Mouse (Mus musculus): ENCODE results near the gene Mef2b.

Gene Mef2b

GRCm38 (mm10) chr8:70139026-70139857 lies at the start of gene Mef2b, which contains the start of the genes Rfxank and Borcs8:
Gene Mef2b, plus strand, starts transcription at chr8:70139711.
Gene Rfxank, minus strand, starts transcription at chr8:70139154.
Gene Borcs8, plus strand, starts transcription at chr8:70139499.
- peak; percentile 93 for ATAC-seq (ENCODE audit: low TSS enrichment)

DNA sequence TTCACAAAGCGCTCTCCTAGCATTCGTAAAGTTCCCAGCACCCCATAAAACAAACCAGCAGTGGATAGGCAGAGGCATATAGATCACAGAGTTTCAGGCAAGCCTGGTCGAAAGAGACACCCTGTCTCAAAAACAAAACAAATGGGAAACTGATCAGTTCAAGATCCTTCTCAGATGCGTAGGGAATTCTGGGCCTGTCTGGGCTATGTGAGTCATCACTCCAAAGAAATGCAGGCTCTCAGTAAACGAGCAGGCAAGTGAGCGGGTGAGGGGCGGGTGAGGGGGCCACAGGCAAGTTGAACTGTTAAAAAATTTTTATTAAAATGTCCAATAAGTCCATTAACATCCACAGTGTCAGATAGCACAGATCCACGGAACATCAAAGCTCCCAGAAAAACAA lies 46.7 kb upstream of the Mef2b start:
- 0 out of 2 replicates have a peak, but pooled peaks have one; percentile 25 for ATAC-seq (ENCODE audit: low TSS enrichment)

DNA sequence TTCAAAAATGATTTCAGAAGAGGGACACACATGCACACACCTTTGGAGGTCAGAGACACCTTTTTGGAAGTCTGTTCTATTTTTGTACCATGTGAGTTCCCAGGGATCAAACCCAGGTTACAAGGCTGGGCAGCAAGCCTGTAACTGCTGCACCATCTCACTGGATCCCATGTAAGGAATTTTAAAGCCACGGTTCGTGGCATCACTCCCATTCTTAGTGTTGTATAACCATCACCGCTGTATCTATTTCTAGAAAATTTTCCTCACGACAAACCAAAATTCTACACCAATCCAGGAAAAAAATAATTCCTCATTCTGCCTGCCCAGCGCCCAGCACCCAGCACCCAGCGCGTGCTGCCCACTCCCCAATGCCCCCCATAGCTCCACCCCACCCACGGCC lies 40.2 kb upstream of the Mef2b start:
- peak; percentile 62 for ATAC-seq (ENCODE audit: low TSS enrichment)

DNA sequence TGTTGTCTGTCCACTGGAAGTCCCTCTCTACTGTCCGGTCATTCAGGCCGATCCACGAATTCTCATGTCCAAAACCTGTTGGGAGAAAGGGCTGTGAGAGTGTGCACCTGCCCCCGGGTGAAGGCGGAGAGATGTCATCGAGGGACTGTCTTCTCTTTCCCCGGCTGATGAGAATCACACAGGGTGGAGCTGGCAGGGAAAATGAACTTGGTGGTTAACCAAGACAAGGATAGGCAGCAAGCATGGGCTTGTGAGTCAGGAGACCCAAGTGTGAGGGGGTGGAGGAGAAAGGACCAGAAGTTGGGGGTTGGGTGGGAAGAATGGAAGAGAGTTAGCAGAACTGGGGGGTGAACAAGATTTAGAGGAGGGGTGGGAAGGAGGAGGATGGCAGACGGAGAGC lies 39.3 kb upstream of the Mef2b start:
- peak; percentile 50 for ATAC-seq (ENCODE audit: low TSS enrichment)

DNA sequence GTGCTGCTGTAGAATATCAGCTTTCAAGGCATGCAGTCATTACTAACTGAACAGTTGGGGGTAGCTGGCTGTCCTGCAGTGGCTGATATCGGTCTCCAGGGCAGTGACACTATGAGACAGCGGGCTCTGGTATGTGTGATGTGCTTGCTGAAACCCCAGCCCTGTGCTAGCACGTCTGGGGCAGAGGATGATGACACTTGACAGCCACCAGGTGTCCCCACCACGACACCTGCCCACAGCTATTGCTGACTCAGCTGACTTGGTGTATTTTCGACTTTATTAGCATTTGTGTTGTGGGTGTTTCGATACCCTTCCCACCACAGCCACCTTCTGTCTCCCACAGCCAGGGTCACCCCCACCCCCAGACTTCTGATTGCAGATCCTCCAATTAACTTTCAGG lies 35.0 kb upstream of the Mef2b start:
- peak; percentile 26 for ATAC-seq (ENCODE audit: low TSS enrichment)

DNA sequence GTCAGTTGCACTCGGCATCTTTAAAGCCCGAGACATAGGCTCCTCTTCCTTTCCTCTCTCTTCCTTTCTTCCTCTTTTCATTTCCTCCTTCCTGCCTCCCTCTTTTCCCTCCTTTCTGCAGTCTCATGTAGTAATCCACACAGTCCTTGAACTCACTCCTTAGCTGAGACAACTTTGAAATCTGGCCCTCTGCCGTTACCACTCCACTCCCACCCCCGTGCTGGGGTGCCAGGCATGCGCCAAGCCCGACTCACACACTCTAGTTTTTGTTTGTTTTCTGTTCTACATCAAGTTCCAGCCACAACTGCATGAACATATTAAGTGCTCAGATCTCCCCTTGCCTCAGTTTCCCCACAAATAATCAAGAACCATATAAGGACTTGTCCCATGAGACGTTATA lies 34.6 kb upstream of the Mef2b start:
- peak; percentile 5; the same call in 1 of the 2 replicates for ATAC-seq (ENCODE audit: low TSS enrichment)

DNA sequence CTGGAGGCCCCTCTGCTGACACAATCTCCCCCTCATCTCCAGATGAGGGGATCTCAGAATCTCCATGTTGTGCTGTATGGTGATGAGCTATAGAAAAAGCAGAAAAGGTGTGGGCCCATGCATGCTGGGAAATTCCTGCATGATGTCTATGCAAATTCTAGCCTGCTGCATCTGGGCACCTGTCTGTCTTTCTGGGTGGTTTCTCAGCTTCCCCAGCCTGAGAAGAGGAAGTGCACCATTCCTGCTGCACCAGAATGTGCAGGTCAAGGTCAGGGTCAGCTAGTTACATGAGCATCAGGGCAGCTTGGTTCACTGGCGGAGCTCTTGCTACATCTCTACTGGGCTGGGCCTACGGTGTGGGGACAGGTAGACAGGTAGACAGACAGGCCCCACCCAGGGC lies 29.1 kb upstream of the Mef2b start:
- no peak for ATAC-seq (ENCODE audit: low TSS enrichment)

DNA sequence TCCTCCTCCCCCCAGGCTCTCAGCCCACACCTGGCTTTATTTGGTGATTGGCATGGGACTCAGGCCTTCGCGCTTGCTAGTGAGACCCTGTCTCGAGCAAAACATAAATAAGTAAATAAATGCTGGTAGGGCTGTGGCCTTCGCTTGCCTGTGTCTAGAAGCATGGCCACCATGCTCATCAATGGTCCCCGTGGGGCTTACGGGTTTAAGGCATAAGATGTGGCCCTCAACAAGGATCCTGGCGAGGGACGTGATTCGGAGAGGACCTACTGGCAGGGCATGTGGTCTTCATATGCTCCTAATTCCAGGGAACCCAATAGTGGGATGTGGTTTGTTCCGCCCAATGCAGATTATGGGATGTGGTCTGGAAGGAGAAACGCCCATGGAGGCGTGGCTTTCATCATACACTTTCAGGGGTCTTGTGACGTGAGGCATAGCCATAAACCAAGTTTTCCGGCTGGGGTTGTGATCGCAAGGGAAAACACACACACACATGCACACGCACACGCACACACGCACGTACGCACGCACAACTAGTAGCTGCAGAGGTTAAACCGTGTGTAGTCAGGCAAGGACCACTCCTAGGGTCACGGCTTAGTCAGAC lies 28.2 kb upstream of the Mef2b start:
- ATAC-seq (ENCODE audit: low TSS enrichment) = no peak

- no peak for ATAC-seq (ENCODE audit: low TSS enrichment)
These were observed 27.0 kb upstream of the Mef2b start for GRCm38 (mm10) chr8:70112401-70113016.

DNA sequence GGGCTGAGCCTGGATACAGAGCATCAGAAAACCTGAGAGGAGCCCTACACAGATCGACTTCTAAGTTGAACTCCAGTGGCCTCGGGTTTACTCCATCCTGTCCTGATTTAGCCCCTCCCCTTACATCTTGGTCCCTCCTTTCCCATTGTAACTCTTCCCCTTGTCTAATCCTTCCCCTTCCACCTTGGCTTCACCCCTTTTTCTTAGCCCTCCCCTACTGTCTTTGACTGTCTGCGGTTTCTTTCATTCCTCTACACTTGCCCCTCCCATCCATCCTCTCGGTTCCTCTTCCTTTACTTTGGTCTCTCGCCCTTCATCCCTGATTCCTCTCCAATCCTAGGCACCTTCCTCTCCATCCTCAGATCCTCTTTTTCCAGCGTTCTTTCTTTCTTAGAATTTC lies 25.0 kb upstream of the Mef2b start:
- no peak for ATAC-seq (ENCODE audit: low TSS enrichment)

- ATAC-seq (ENCODE audit: low TSS enrichment) = no peak
These were observed 24.6 kb upstream of the Mef2b start for GRCm38 (mm10) chr8:70114892-70115291.

- ATAC-seq (ENCODE audit: low TSS enrichment) = no peak
These were observed 21.9 kb upstream of the Mef2b start for GRCm38 (mm10) chr8:70117611-70118010.

GRCm38 (mm10) chr8:70118726-70119700 lies 20.5 kb upstream of the Mef2b start:
- ATAC-seq (ENCODE audit: low TSS enrichment) = peak; percentile 80

DNA sequence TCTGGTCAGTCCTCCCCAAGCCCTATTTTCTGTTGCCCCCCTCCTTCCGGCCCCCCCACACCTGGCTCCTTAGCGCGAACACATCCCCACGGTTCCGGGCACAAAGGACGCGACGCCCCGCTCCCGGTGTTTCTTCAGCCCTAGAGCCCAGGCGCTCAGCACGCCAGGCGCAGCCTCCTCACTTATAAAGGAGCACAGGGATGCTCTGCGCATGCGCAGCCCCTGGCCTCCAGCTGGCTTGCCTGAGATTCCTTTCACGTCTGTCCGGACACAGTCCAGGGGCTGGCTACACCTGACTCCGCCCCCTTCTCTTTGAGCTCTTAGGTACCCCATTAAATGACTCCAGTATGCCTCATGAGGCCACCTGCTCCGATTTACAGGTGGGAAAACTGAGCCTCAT lies 18.8 kb upstream of the Mef2b start, which contains the start of gene Ncan:
Ncan (minus strand) TSS at position 207 of the 400 bp plus-strand sequence.
- ATAC-seq (ENCODE audit: low TSS enrichment) = peak; percentile 53

DNA sequence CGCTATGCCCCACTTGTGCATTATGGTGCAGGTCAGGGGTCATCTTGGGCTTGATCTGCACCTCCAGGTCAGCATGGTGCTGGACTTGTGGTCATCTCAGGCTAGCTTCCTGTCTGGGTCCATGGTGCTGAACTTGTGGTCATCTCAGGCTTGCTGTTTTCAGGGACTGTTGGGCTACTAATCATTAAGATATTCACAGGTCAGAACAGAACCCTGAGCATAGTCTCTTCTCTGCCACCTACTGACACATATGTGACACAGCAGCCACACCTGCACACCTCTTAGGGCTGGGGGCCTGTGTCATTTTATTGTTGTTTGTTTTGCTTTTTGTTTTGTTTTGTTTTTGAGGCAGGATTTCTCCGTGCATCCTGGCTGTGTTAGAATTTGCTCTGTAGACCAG lies 16.6 kb upstream of the Mef2b start:
- no peak for ATAC-seq (ENCODE audit: low TSS enrichment)

- ATAC-seq (ENCODE audit: low TSS enrichment) = peak; percentile 58; the same call in 1 of the 2 replicates
These were observed 14.5 kb upstream of the Mef2b start for GRCm38 (mm10) chr8:70124992-70125391.

GRCm38 (mm10) chr8:70128435-70128834 lies 11.1 kb upstream of the Mef2b start:
- ATAC-seq (ENCODE audit: low TSS enrichment) = no peak

- ATAC-seq (ENCODE audit: low TSS enrichment) = peak; percentile 42
These were observed 10.1 kb upstream of the Mef2b start for GRCm38 (mm10) chr8:70129309-70129952.

DNA sequence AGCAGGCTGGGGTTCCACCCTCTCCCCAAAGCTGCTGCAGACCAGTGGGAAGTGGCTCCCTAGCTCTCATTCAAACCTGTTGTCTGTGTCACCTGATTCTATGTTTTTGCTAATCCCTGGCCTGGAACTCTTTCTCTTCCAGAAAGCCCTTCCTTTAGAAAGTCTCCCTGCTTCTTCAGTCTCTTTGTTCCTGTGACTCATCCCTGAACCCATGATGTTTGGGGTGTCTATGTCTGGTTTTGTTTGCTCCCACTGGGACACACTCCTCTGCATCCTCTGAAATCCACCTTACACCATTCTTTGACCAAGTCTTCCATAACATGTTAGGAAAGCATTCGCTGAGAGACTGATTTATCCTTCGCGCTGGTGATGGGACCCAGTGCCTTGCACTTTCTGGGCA lies 9.4 kb upstream of the Mef2b start:
- ATAC-seq (ENCODE audit: low TSS enrichment) = no peak

DNA sequence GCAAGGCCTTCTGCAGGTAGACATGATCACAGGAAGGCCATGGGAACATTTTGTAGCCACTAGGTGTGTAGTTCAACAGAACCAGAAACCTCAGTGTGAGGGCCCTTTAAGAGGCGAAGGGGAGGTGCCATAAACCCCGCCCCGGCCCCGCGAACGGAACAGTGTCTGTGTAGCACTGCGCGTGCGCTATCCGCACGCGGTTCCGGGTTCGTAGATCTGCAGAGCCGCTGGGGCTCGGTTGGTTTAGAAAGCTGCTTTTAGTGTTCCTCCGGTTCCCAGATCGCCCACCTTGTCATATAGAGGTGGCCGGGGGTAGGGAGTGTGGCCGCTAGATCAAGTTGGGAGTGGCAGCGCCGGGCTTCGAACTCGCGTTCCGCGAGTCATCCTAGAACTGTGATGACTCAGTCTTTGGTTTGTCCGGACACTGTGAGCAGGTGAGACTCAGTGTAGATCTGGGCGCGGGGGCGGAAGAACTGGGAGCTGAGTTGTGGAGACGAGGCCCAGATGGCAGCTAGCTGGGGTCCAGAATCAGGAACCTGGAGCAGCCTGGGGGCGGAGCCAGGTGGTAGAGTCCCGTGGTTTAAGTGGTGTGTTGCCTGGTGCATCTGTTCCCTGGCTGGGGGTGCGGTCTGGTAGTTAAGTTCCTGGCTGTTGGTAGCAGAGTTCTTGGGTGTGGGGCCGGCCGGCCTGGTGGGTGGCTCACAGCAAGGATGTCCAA lies 8.2 kb upstream of the Mef2b start, which contains the start of gene Nr2c2ap:
Nr2c2ap (plus strand) TSS at position 168 of the 718 bp plus-strand sequence.
- peak; percentile 81 for ATAC-seq (ENCODE audit: low TSS enrichment)

Measured in frontal cortex, adult (tissue).